Mouse (Mus musculus) MEL (cell line): Measurements from ENCODE around the gene Swsap1. TPM values are rescaled to one million over a fixed set of nuclear protein-coding genes. Genes with fewer than 3 reads are reported as not detected.
A peak's percentile ranks its signal among the peaks of the same experiment; 100 is the strongest.

ENCODE experiments used
- DNase-seq: peaks from one replicate; pipeline ENCODE4 v3.0.0; 2011; ENCODE audit warnings: low read depth, low spot score
- H3K27ac ChIP-seq: 2 replicates; pipeline ENCODE4 v1.5.1; 2012; ENCODE audit warnings: low read depth, mild to moderate bottlenecking, control low read depth, low read length, moderate library complexity; ENCODE audit not compliant: control insufficient read depth
- H3K27me3 ChIP-seq, 2 experiments: fragments of 150-350 bp in 1 of 2; sonication (generic) in 1 of 2; 2 replicates each; pipeline ENCODE4 v1.6.1; 2012; ENCODE audit warnings: low read length in 2 of 2, mild to moderate bottlenecking in 2 of 2, improper control_type of control experiment in 1 of 2, moderate library complexity in 1 of 2; ENCODE audit not compliant: insufficient read depth in 2 of 2, control insufficient read depth in 1 of 2
- H3K36me3 ChIP-seq, 2 experiments: 2 replicates each; pipeline ENCODE4 v1.6.1; 2012 to 2014; ENCODE audit warnings: low read length in 2 of 2, improper control_type of control experiment in 1 of 2, inconsistent platforms in 1 of 2, mild to moderate bottlenecking in 1 of 2; ENCODE audit not compliant: insufficient read depth in 2 of 2, control insufficient read depth in 1 of 2
- H3K4me1 ChIP-seq, 2 experiments: fragments of 150-350 bp in 1 of 2; sonication (generic) in 1 of 2; 2 replicates each; pipeline ENCODE4 v1.6.1; 2012; ENCODE audit warnings: low read length in 2 of 2, improper control_type of control experiment in 1 of 2, mild to moderate bottlenecking in 1 of 2; ENCODE audit not compliant: insufficient read depth in 2 of 2, control insufficient read depth in 1 of 2
- H3K4me3 ChIP-seq, 2 experiments: fragments of 150-350 bp in 1 of 2; sonication (generic) in 1 of 2; 2 replicates each; pipeline ENCODE4 v1.5.1; 2012; ENCODE audit warnings: low read depth in 2 of 2, low read length in 2 of 2, mild to moderate bottlenecking in 2 of 2, moderate library complexity in 2 of 2, control low read depth in 1 of 2, improper control_type of control experiment in 1 of 2; ENCODE audit not compliant: control insufficient read depth in 1 of 2, insufficient read depth in 1 of 2
- H3K79me2 ChIP-seq: 2 replicates; pipeline ENCODE4 v1.6.1; 2012; ENCODE audit warnings: mild to moderate bottlenecking, low read length, moderate library complexity; ENCODE audit not compliant: control insufficient read depth, poor library complexity, insufficient read depth
- H3K9ac ChIP-seq: 2 replicates; pipeline ENCODE4 v1.6.1; 2012; ENCODE audit warnings: low read depth, mild to moderate bottlenecking, control low read depth, low read length, moderate library complexity; ENCODE audit not compliant: control insufficient read depth, poor library complexity, severe bottlenecking
- H3K9me3 ChIP-seq: fragments of 150-350 bp; sonication (generic); replicated peaks from 2 replicates; pipeline ENCODE4 v1.6.1; 2012; ENCODE audit warnings: mild to moderate bottlenecking, low read length, improper control_type of control experiment, moderate library complexity; ENCODE audit not compliant: insufficient read depth
- BHLHE40 ChIP-seq: IDR thresholded peaks from 2 replicates; pipeline ENCODE4 v1.6.1; 2012; ENCODE audit warnings: low read depth, mild to moderate bottlenecking, inconsistent platforms, low read length, improper control_type of control experiment, borderline replicate concordance
- CHD1 ChIP-seq: IDR thresholded peaks from 2 replicates; pipeline ENCODE4 v1.6.1; 2012; ENCODE audit warnings: low read depth, mild to moderate bottlenecking, inconsistent platforms, low read length, improper control_type of control experiment
- CHD2 ChIP-seq: IDR thresholded peaks from 2 replicates; pipeline ENCODE4 v1.6.1; 2011; ENCODE audit warnings: low read length, improper control_type of control experiment
- CTCF ChIP-seq, 3 experiments: IDR thresholded peaks in 2 of 3; conservative IDR thresholded peaks in 1 of 3; 2 replicates each; pipeline ENCODE4 v1.5.1; 2011 to 2012; ENCODE audit warnings: low read length in 3 of 3, low read depth in 2 of 3, mild to moderate bottlenecking in 2 of 3, improper control_type of control experiment in 1 of 3, inconsistent platforms in 1 of 3, mixed read lengths in 1 of 3, moderate library complexity in 1 of 3; ENCODE audit not compliant: control insufficient read depth in 1 of 3, insufficient read depth in 1 of 3, poor library complexity in 1 of 3, severe bottlenecking in 1 of 3
- E2F4 ChIP-seq: IDR thresholded peaks from 2 replicates; pipeline ENCODE4 v1.6.1; 2011; ENCODE audit warnings: low read depth, low read length, improper control_type of control experiment, borderline replicate concordance
- ELF1 ChIP-seq: IDR thresholded peaks from 2 replicates; pipeline ENCODE4 v1.6.1; 2014; ENCODE audit warnings: low read depth, mild to moderate bottlenecking, inconsistent platforms, low read length, improper control_type of control experiment, moderate library complexity
- EP300 ChIP-seq, 2 experiments: IDR thresholded peaks; 2 replicates each; pipeline ENCODE4 v1.6.1; 2011; ENCODE audit warnings: improper control_type of control experiment in 2 of 2, low read length in 2 of 2, low read depth in 1 of 2, mild to moderate bottlenecking in 1 of 2
- ETS1 ChIP-seq: IDR thresholded peaks from 2 replicates; pipeline ENCODE4 v1.6.1; 2012; ENCODE audit warnings: low read depth, mild to moderate bottlenecking, inconsistent platforms, low read length, improper control_type of control experiment, moderate library complexity
- GABPA ChIP-seq: IDR thresholded peaks from 2 replicates; pipeline ENCODE4 v1.6.1; 2012; ENCODE audit warnings: low read depth, mild to moderate bottlenecking, inconsistent platforms, low read length, improper control_type of control experiment, moderate library complexity
- GATA1 ChIP-seq: IDR thresholded peaks from 2 replicates; pipeline ENCODE4 v1.6.1; 2011; ENCODE audit warnings: low read depth, low read length, improper control_type of control experiment
- HCFC1 ChIP-seq: IDR thresholded peaks from 2 replicates; pipeline ENCODE4 v1.6.1; 2012; ENCODE audit warnings: low read depth, mild to moderate bottlenecking, inconsistent platforms, low read length, improper control_type of control experiment, moderate library complexity
- JUND ChIP-seq: IDR thresholded peaks from 2 replicates; pipeline ENCODE4 v1.6.1; 2011; ENCODE audit warnings: low read depth, mild to moderate bottlenecking, improper control_type of control experiment, low read length
- KAT2A ChIP-seq: conservative IDR thresholded peaks from 2 replicates; pipeline ENCODE4 v1.6.1; 2012; ENCODE audit warnings: low read depth, low read length, improper control_type of control experiment, inconsistent platforms
- MAFK ChIP-seq: IDR thresholded peaks from 2 replicates; pipeline ENCODE4 v1.6.1; 2011; ENCODE audit warnings: low read depth, mild to moderate bottlenecking, low read length, improper control_type of control experiment, borderline replicate concordance
- MAX ChIP-seq: IDR thresholded peaks from 2 replicates; pipeline ENCODE4 v1.6.1; 2011; ENCODE audit warnings: low read length, improper control_type of control experiment
- MAZ ChIP-seq: IDR thresholded peaks from 2 replicates; pipeline ENCODE4 v1.6.1; 2012; ENCODE audit warnings: low read depth, mild to moderate bottlenecking, inconsistent platforms, low read length, improper control_type of control experiment
- MYB ChIP-seq: IDR thresholded peaks from 2 replicates; pipeline ENCODE4 v1.6.1; 2011; ENCODE audit warnings: mild to moderate bottlenecking, low read depth, low read length, improper control_type of control experiment
- MYC ChIP-seq: IDR thresholded peaks from 2 replicates; pipeline ENCODE4 v1.6.1; 2011; ENCODE audit warnings: low read depth, mild to moderate bottlenecking, low read length, improper control_type of control experiment, moderate library complexity
- NRF1 ChIP-seq: IDR thresholded peaks from 2 replicates; pipeline ENCODE4 v1.6.1; 2014; ENCODE audit warnings: low read depth, mild to moderate bottlenecking, inconsistent platforms, low read length, improper control_type of control experiment, moderate library complexity; ENCODE audit not compliant: poor library complexity, insufficient read depth, severe bottlenecking
- POLR2A ChIP-seq, 2 experiments: IDR thresholded peaks; 2 replicates each; pipeline ENCODE4 v1.6.1; 2011 to 2012; ENCODE audit warnings: low read length in 2 of 2, mild to moderate bottlenecking in 2 of 2, control low read depth in 1 of 2, improper control_type of control experiment in 1 of 2, low read depth in 1 of 2, moderate library complexity in 1 of 2; ENCODE audit not compliant: control insufficient read depth in 1 of 2, insufficient read depth in 1 of 2, poor library complexity in 1 of 2
- POLR2AphosphoS2 ChIP-seq: IDR thresholded peaks from 2 replicates; pipeline ENCODE4 v1.6.1; 2011; ENCODE audit warnings: low read length, improper control_type of control experiment
- POLR2AphosphoS5 ChIP-seq: IDR thresholded peaks from 2 replicates; pipeline ENCODE4 v1.6.1; 2012; ENCODE audit warnings: low read depth, borderline replicate concordance, mild to moderate bottlenecking, inconsistent platforms, low read length, moderate library complexity, mixed read lengths
- RAD21 ChIP-seq: IDR thresholded peaks from 2 replicates; pipeline ENCODE4 v1.6.1; 2011; ENCODE audit warnings: mild to moderate bottlenecking, low read depth, low read length, improper control_type of control experiment
- RCOR1 ChIP-seq: IDR thresholded peaks from 2 replicates; pipeline ENCODE4 v1.6.1; 2012; ENCODE audit warnings: low read depth, mild to moderate bottlenecking, inconsistent platforms, low read length, improper control_type of control experiment
- SIN3A ChIP-seq: IDR thresholded peaks from 2 replicates; pipeline ENCODE4 v1.6.1; 2012; ENCODE audit warnings: low read length, improper control_type of control experiment, inconsistent platforms
- SMC3 ChIP-seq: IDR thresholded peaks from 2 replicates; pipeline ENCODE4 v1.6.1; 2011; ENCODE audit warnings: low read depth, low read length, improper control_type of control experiment
- TAL1 ChIP-seq: IDR thresholded peaks from 2 replicates; pipeline ENCODE4 v1.6.1; 2012; ENCODE audit warnings: mild to moderate bottlenecking, inconsistent platforms, low read length, moderate library complexity, mixed read lengths
- TBP ChIP-seq: IDR thresholded peaks from 2 replicates; pipeline ENCODE4 v1.8.0; 2011; ENCODE audit warnings: low read depth, low read length, improper control_type of control experiment
- TCF12 ChIP-seq: IDR thresholded peaks from 2 replicates; pipeline ENCODE4 v1.6.1; 2014; ENCODE audit warnings: low read depth, mild to moderate bottlenecking, inconsistent platforms, low read length, improper control_type of control experiment, moderate library complexity
- UBTF ChIP-seq: IDR thresholded peaks from 2 replicates; pipeline ENCODE4 v1.6.1; 2012; ENCODE audit warnings: low read depth, mild to moderate bottlenecking, inconsistent platforms, low read length, improper control_type of control experiment, moderate library complexity, borderline replicate concordance; ENCODE audit not compliant: insufficient read depth
- USF1 ChIP-seq: IDR thresholded peaks from 2 replicates; pipeline ENCODE4 v1.6.1; 2014; ENCODE audit warnings: low read depth, mild to moderate bottlenecking, inconsistent platforms, low read length, improper control_type of control experiment, moderate library complexity
- ZC3H11A ChIP-seq: IDR thresholded peaks from 2 replicates; pipeline ENCODE4 v1.6.1; 2012; ENCODE audit warnings: low read depth, mild to moderate bottlenecking, inconsistent platforms, low read length, improper control_type of control experiment
- ZKSCAN1 ChIP-seq: IDR thresholded peaks from 2 replicates; pipeline ENCODE4 v1.6.1; 2012; ENCODE audit warnings: low read depth, mild to moderate bottlenecking, inconsistent platforms, low read length, improper control_type of control experiment, moderate library complexity
- ZMIZ1 ChIP-seq: IDR thresholded peaks from 2 replicates; pipeline ENCODE4 v1.6.1; 2012; ENCODE audit warnings: low read depth, mild to moderate bottlenecking, inconsistent platforms, low read length, improper control_type of control experiment, moderate library complexity
- ZNF384 ChIP-seq: IDR thresholded peaks from 2 replicates; pipeline ENCODE4 v1.6.1; 2012; ENCODE audit warnings: low read depth, mild to moderate bottlenecking, inconsistent platforms, low read length, improper control_type of control experiment
- polyA plus RNA-seq, 2 experiments: library from polyadenylated mRNA; stranded (reverse) in 1 of 2; unstranded in 1 of 2; fragments of >175 nt in 1 of 2; fragments of >200 nt in 1 of 2; gene quantifications; 2 replicates each; pipeline versions ENCODE4 v1.2.1 to v1.2.4; 2012; ENCODE audit warnings: low replicate concordance in 2 of 2, low read depth in 1 of 2; ENCODE audit not compliant: insufficient read length in 2 of 2, insufficient read depth in 1 of 2, missing spikeins in 1 of 2
- total RNA-seq: library from RNA; depleted of rRNA; stranded (reverse); fragments of 300-350 nt; gene quantifications from 2 replicates; pipeline ENCODE4 v1.2.3, GENCODE M21; 2012

Swsap1 gene
- total and polyA plus RNA-seq, 3 experiments, result 17.2 to 19.3 TPM; not detected in 1

DNA sequence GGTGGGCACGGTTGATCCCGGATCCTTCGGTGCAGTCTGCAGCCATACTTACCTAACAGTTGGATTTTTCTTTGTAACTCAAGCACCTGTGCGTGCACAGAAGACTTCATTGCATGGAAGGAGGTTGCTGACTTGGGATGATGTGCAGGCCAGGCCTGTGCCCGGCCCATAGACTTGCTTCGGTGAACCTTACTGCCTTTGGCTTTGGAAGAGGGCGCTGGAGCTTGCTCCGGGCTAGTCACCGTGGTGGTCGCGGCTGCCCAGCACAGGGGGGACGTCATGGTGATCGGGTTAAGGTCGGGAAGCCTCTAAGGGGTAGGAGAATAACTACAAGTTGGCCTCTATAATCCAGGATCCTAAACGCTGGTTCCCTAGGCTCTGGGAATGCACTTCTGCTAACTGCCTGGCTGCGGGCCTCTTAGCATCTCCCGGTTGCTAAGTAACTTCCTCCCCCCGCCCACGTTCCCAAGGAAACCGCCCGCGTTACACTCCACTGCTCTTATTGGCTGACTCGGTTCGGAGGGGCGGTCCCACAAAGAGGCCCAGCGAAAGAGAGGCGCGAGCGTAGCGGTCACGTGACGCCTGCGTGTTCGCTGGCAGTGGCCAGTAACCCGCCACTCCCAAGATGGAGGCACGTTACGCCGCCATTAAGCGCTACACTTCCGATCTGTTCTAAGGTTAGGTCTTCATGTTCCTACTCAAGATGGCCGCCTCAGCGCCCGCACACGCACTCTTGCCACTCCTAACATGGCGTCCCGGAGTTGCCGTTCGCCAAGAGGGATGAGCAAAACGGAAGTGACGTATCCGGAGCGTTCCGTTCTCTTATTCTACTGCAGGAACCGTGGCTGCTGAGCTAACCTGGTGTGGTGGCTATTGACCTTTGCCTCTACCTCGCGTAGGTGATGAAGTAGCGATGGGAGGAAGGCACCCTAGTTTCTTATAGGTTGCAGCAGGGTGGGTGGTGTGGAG is 46.9 kb downstream of the Swsap1 start, which contains the start of the genes Ccdc151 and Prkcsh:
Gene Ccdc151, minus strand, starts transcription at position 441 of the 969 bp plus-strand sequence.
Gene Prkcsh, plus strand, starts transcription at position 613 of the 969 bp plus-strand sequence.
- Histone ChIP-seq H3K4me1 (peaks cover 3 to 22% of the 10 kb centered on the region in 2 experiments), H3K36me3 (peaks cover 8 to 22% of the 10 kb centered on the region in 2 experiments), H3K4me3 (peak within 1 kb of the TSS; percentile 54 to 62), H3K9me3 (no peaks in the 10 kb centered on the region), H3K9ac (peak within 1 kb of the TSS; percentile 71), H3K27ac (peak within 1 kb of the TSS; percentile 70), H3K27me3 (peaks cover 0 to 4% of the 10 kb centered on the region in 2 experiments; a peak in 2 of 4 replicates), H3K79me2 (peaks cover 26% of the 10 kb centered on the region)
- peak; percentile 100 for DNase-seq
- no peak for TF ChIP-seq JUND
- peak in 1 of 3 experiments; percentile 9; a peak in 1 of 6 replicates for TF ChIP-seq CTCF (IDR thresholded peaks at IDR 0.05 in 2 of 3, conservative IDR thresholded peaks at IDR 0.05 in 1 of 3; ENCODE audit: control insufficient read depth in 1 of 3, insufficient read depth in 1 of 3, low read depth in 2 of 3, low read length in 3 of 3, poor library complexity in 1 of 3, severe bottlenecking in 1 of 3)
- peak; percentile 53 for TF ChIP-seq TCF12
- no peak for TF ChIP-seq MAFK
- TF ChIP-seq TBP, result peak; percentile 86
- peak; percentile 95 for TF ChIP-seq ZC3H11A
- TF ChIP-seq CHD1, result no peak
- TF ChIP-seq E2F4, result no peak
- no peak for TF ChIP-seq TAL1
- peak; percentile 100 for TF ChIP-seq MAX
- no peak for TF ChIP-seq UBTF
- TF ChIP-seq ZNF384, result no peak
- peak; percentile 13; the same call in 1 of the 2 replicates for TF ChIP-seq GATA1
- TF ChIP-seq SIN3A, result peak; percentile 100
- peak; percentile 83 for TF ChIP-seq NRF1
- peak; percentile 99 for TF ChIP-seq KAT2A
- peak; percentile 96 for TF ChIP-seq ZMIZ1
- peak; percentile 96 to 100 for TF ChIP-seq POLR2A (IDR thresholded peaks at IDR 0.05; ENCODE audit: control insufficient read depth in 1 of 2, insufficient read depth in 1 of 2, low read depth in 1 of 2, low read length in 2 of 2, poor library complexity in 1 of 2)
- TF ChIP-seq RCOR1, result peak; percentile 100
- TF ChIP-seq POLR2AphosphoS5, result peak; percentile 93
- TF ChIP-seq USF1, result peak; percentile 98
- peak; percentile 98 for TF ChIP-seq HCFC1
- TF ChIP-seq MAZ, result peak; percentile 98
- no peak for TF ChIP-seq RAD21
- peak; percentile 93 for TF ChIP-seq ELF1
- TF ChIP-seq BHLHE40, result peak; percentile 78; the same call in 1 of the 2 replicates
- no peak for TF ChIP-seq ZKSCAN1
- peak; percentile 74 for TF ChIP-seq ETS1
- TF ChIP-seq SMC3, result no peak
- peak; percentile 73; the same call in 1 of the 2 replicates for TF ChIP-seq CHD2
- no peak; the same call in 1 of the 2 replicates for TF ChIP-seq MYB
- peak in 1 of 2 experiments; percentile 72; a peak in 2 of 4 replicates for TF ChIP-seq EP300 (IDR thresholded peaks at IDR 0.05; ENCODE audit: low read depth in 1 of 2, low read length in 2 of 2)
- TF ChIP-seq POLR2AphosphoS2, result peak; percentile 97
- TF ChIP-seq GABPA, result peak; percentile 55; the same call in 1 of the 2 replicates
- peak; percentile 99 for TF ChIP-seq MYC
